Mouse (Mus musculus) bone marrow macrophage, adult 2 months (primary cell): ENCODE measurements at regions not wholly inside any gene's neighbourhood (a gene's known extent, or its start where the extent isn't known, plus 50 kb on each side); places are given as distances from the start of the nearest gene placed in this dataset.

Experiments used
- H3K27ac ChIP-seq: 2 replicates; pipeline ENCODE4 v1.5.1; 2012; ENCODE audit warnings: low read depth, low read length; ENCODE audit not compliant: insufficient read depth
- H3K4me1 ChIP-seq: 2 replicates; pipeline ENCODE4 v1.6.1; 2012; ENCODE audit warnings: low read length; ENCODE audit not compliant: control insufficient read depth, insufficient read depth
- H3K4me3 ChIP-seq: 2 replicates; pipeline ENCODE4 v1.5.1; 2012; ENCODE audit warnings: mild to moderate bottlenecking, low read length, moderate library complexity; ENCODE audit not compliant: insufficient read depth
- CTCF ChIP-seq: IDR thresholded peaks from 2 replicates; pipeline ENCODE4 v1.5.1; 2012; ENCODE audit warnings: low read depth, mild to moderate bottlenecking, low read length, moderate library complexity
- POLR2A ChIP-seq: IDR thresholded peaks from 2 replicates; pipeline ENCODE4 v1.6.1; 2012; ENCODE audit warnings: mild to moderate bottlenecking, low read depth, low read length, borderline replicate concordance

- no peak overlapping the region for H3K4me3 ChIP-seq
- no peak overlapping the region for H3K27ac ChIP-seq
- no peaks in the 10 kb centered on the region for H3K4me1 ChIP-seq
- TF ChIP-seq CTCF (no peak), POLR2A (no peak)
Observed at GRCm38 (mm10) chr9:85487052-85487668, 160.0 kb upstream of the Tent5a start.

GRCm38 (mm10) chr9:85485749-85486148 lies 158.6 kb upstream of the Tent5a start:
- Histone ChIP-seq H3K4me1 (no peaks in the 10 kb centered on the region), H3K4me3 (no peak overlapping the region), H3K27ac (no peak overlapping the region)
- no peak for TF ChIP-seq POLR2A
- no peak for TF ChIP-seq CTCF

DNA sequence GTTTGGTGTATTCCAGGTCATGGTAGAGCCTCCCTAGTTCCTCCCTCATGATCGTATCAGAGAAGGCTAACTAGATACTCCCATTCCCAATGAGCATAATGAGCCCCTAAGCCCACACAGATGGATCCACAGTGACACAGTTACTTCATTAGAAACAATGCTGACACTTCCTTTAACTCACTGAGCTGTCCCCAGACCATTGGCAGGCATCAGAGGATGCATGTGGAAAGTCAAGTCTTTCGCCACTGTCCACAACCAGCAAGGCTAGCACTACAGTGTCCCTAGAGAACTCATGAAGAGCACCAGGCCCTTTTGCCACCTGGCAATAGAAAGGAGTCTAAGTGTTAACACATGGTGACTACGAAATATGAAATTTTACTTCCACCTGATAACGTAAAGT lies 156.1 kb upstream of the Tent5a start:
- H3K4me3 ChIP-seq = no peak overlapping the region
- TF ChIP-seq CTCF = no peak
- no peak for TF ChIP-seq POLR2A
- no peaks in the 10 kb centered on the region for H3K4me1 ChIP-seq
- H3K27ac ChIP-seq = no peak overlapping the region

- TF ChIP-seq POLR2A = no peak
- TF ChIP-seq CTCF = no peak
- H3K4me3 ChIP-seq = no peak overlapping the region
- no peaks in the 10 kb centered on the region for H3K4me1 ChIP-seq
- no peak overlapping the region for H3K27ac ChIP-seq
Observed at GRCm38 (mm10) chr9:85480566-85480965, 153.4 kb upstream of the Tent5a start.

GRCm38 (mm10) chr9:85475214-85475613 lies 148.1 kb upstream of the Tent5a start:
- Histone ChIP-seq H3K4me1 (no peaks in the 10 kb centered on the region), H3K27ac (no peak overlapping the region), H3K4me3 (no peak overlapping the region)
- TF ChIP-seq POLR2A (no peak), CTCF (no peak)

- Histone ChIP-seq H3K4me3 (no peak overlapping the region), H3K4me1 (no peaks in the 10 kb centered on the region), H3K27ac (no peak overlapping the region)
- no peak for TF ChIP-seq POLR2A
- TF ChIP-seq CTCF = no peak
Observed at GRCm38 (mm10) chr9:85470264-85470821, 143.2 kb upstream of the Tent5a start.

- TF ChIP-seq CTCF = no peak
- no peak for TF ChIP-seq POLR2A
Observed at GRCm38 (mm10) chr9:85469288-85469687, 142.1 kb upstream of the Tent5a start.

DNA sequence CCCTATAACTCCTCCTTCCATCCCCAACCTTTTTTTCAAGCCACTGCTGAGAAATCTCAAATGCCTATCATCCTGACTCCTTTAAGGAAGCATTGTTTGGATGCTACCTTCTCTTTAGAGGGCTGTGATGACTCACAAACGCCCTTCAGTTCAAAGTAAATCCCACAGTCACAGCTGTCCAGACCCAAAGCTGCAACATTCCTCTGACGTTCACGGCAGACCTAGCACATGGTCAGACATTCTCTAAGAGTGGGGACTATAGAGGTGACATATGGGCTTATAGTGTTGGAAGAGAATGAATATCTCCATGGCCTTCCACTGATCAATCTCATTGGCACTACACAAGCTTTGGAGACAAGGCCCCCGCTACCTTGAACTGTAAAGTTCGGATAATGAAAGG lies 139.5 kb upstream of the Tent5a start:
- no peak overlapping the region for H3K4me3 ChIP-seq
- H3K27ac ChIP-seq = no peak overlapping the region
- TF ChIP-seq CTCF (no peak), POLR2A (no peak)
- no peaks in the 10 kb centered on the region for H3K4me1 ChIP-seq

More at GRCm38 (mm10) chr9:85469288-85469687, 142.1 kb upstream of the Tent5a start:
- Histone ChIP-seq H3K4me1 (no peaks in the 10 kb centered on the region), H3K4me3 (no peak overlapping the region), H3K27ac (no peak overlapping the region)

GRCm38 (mm10) chr9:85459062-85459805 lies 132.1 kb upstream of the Tent5a start:
- Histone ChIP-seq H3K4me3 (no peak overlapping the region), H3K27ac (no peak overlapping the region), H3K4me1 (no peaks in the 10 kb centered on the region)
- TF ChIP-seq CTCF = no peak
- no peak for TF ChIP-seq POLR2A

- Histone ChIP-seq H3K4me3 (no peak overlapping the region), H3K4me1 (no peaks in the 10 kb centered on the region), H3K27ac (no peak overlapping the region)
- TF ChIP-seq POLR2A = no peak
- no peak for TF ChIP-seq CTCF
Observed at GRCm38 (mm10) chr9:85458356-85458755, 131.2 kb upstream of the Tent5a start.
